Mouse (Mus musculus) spleen, adult 2 months (tissue): Measurements from ENCODE around the gene Gm14180. TPM values are rescaled to one million over a fixed set of nuclear protein-coding genes. Genes with fewer than 3 reads are reported as not detected.
"Not testable (repeated sequence)": the region's sequence is repeated elsewhere in the genome, so short reads cannot be mapped to it uniquely, and the experiment has no call there.

Experiments
- DNase-seq, 2 experiments: peaks; one replicate each; pipeline versions ENCODE4 v3.0.0 to v3.0.0-alpha.2; 2012 to 2021; ENCODE audit warnings: low spot score in 2 of 2, low read depth in 1 of 2
- H3K27ac ChIP-seq: fragments of 200-500 bp; 2 replicates; pipeline ENCODE4 v1.5.1; 2012; ENCODE audit warnings: low read length, inconsistent platforms; ENCODE audit not compliant: insufficient read depth
- H3K27me3 ChIP-seq: fragments of 200-500 bp; 2 replicates; pipeline ENCODE4 v1.6.1; 2012; ENCODE audit warnings: mild to moderate bottlenecking, moderate library complexity, low read length, inconsistent platforms; ENCODE audit not compliant: control insufficient read depth, insufficient read depth
- H3K36me3 ChIP-seq: fragments of 200-500 bp; 2 replicates; pipeline ENCODE4 v1.6.1; 2012; ENCODE audit warnings: mild to moderate bottlenecking, low read length, inconsistent platforms; ENCODE audit not compliant: control insufficient read depth, insufficient read depth
- H3K4me1 ChIP-seq: fragments of 200-500 bp; 2 replicates; pipeline ENCODE4 v1.6.1; 2011; ENCODE audit warnings: inconsistent platforms; ENCODE audit not compliant: control insufficient read depth, insufficient read depth, insufficient read length
- H3K4me3 ChIP-seq: fragments of 200-500 bp; 2 replicates; pipeline ENCODE4 v1.5.1; 2011; ENCODE audit warnings: mild to moderate bottlenecking, inconsistent platforms; ENCODE audit not compliant: insufficient read depth, insufficient read length; ENCODE audit errors: extremely low read depth
- CTCF ChIP-seq: fragments of 200-500 bp; IDR thresholded peaks from 2 replicates; pipeline ENCODE4 v1.5.1; 2011; ENCODE audit warnings: mild to moderate bottlenecking, inconsistent platforms; ENCODE audit not compliant: insufficient read depth, insufficient read length, insufficient replicate concordance; ENCODE audit errors: extremely low read depth
- POLR2A ChIP-seq: fragments of 200-500 bp; IDR thresholded peaks from 2 replicates; pipeline ENCODE4 v1.6.1; 2011; ENCODE audit warnings: low read depth, low read length, inconsistent platforms
- WGBS: fragments of 180-500 bp; shearing (Covaris S2); methylation state at CpG from one replicate; pipeline ENCODE4 v1.1.7; 2018; 5-methylcytosine and 5-hydroxymethylcytosine counted together
- polyA plus RNA-seq: library from polyadenylated mRNA; depleted of rRNA; stranded (reverse); fragments of >200 nt; gene quantifications from 2 replicates; pipeline ENCODE4 v1.2.3, GENCODE M21; 2012; rRNA removed

Gene Gm14180
- not detected in 2 replicates for polyA plus RNA-seq

- H3K4me1 ChIP-seq = no peaks in the 10 kb centered on the region
- H3K27ac ChIP-seq = no peak within 1 kb of the TSS
- H3K36me3 ChIP-seq = no peaks in the 10 kb centered on the region
- no peaks in the 10 kb centered on the region for H3K27me3 ChIP-seq
- TF ChIP-seq CTCF (no peak), POLR2A (no peak)
- WGBS = 59% methylated on average over 2 of the region's 2 CpGs
- no peak within 1 kb of the TSS for H3K4me3 ChIP-seq
- no peak for DNase-seq
Observed at GRCm38 (mm10) chr11:99734190-99734589, at the start of gene Gm14180. Gm14180 (minus strand) TSS chr11:99734290.

- H3K27ac ChIP-seq = no peak within 1 kb of the TSS
- H3K36me3 ChIP-seq = no peaks in the 10 kb centered on the region
- DNase-seq = no peak
- 89% methylated on average over 2 of the region's 2 CpGs for WGBS
- no peak for TF ChIP-seq POLR2A
- TF ChIP-seq CTCF = no peak
- H3K4me1 ChIP-seq = no peaks in the 10 kb centered on the region
- no peak within 1 kb of the TSS for H3K4me3 ChIP-seq
- H3K27me3 ChIP-seq = no peaks in the 10 kb centered on the region
Observed at GRCm38 (mm10) chr11:99780604-99781003, 46.5 kb upstream of the Gm14180 start, which contains the start of gene Krtap4-8. Krtap4-8 (minus strand) TSS chr11:99780704.

GRCm38 (mm10) chr11:99778401-99778800 lies 44.3 kb upstream of the Gm14180 start:
- WGBS = 79% methylated on average over 7 of the region's 7 CpGs
- TF ChIP-seq CTCF (no peak), POLR2A (no peak)

GRCm38 (mm10) chr11:99772813-99773212 lies 38.7 kb upstream of the Gm14180 start, which contains the start of gene Gm11595:
Gm11595 (minus strand) TSS chr11:99772913.
- not testable (repeated sequence) for H3K4me3 ChIP-seq, H3K27me3 ChIP-seq, H3K36me3 ChIP-seq, H3K4me1 ChIP-seq, DNase-seq, H3K27ac ChIP-seq

More at GRCm38 (mm10) chr11:99778401-99778800, 44.3 kb upstream of the Gm14180 start:
- Histone ChIP-seq H3K27ac (no peak overlapping the region), H3K36me3 (no peaks in the 10 kb centered on the region), H3K4me1 (no peaks in the 10 kb centered on the region), H3K4me3 (no peak overlapping the region), H3K27me3 (no peaks in the 10 kb centered on the region)
- DNase-seq = no peak

GRCm38 (mm10) chr11:99768410-99768809 lies 34.3 kb upstream of the Gm14180 start:
- no peak overlapping the region for H3K4me3 ChIP-seq
- TF ChIP-seq CTCF (no peak), POLR2A (no peak)
- H3K4me1 ChIP-seq = no peaks in the 10 kb centered on the region
- H3K27me3 ChIP-seq = no peaks in the 10 kb centered on the region
- DNase-seq = no peak
- no peaks in the 10 kb centered on the region for H3K36me3 ChIP-seq
- no peak overlapping the region for H3K27ac ChIP-seq
- WGBS = 77% methylated on average over 2 of the region's 2 CpGs

GRCm38 (mm10) chr11:99758877-99759276 lies 24.8 kb upstream of the Gm14180 start:
- no peaks in the 10 kb centered on the region for H3K4me1 ChIP-seq
- H3K27me3 ChIP-seq = no peaks in the 10 kb centered on the region
- H3K4me3 ChIP-seq = no peak overlapping the region
- H3K36me3 ChIP-seq = no peaks in the 10 kb centered on the region
- no peak for TF ChIP-seq POLR2A
- TF ChIP-seq CTCF = no peak
- WGBS = 87% methylated on average over 1 of the region's 1 CpGs
- DNase-seq = no peak
- H3K27ac ChIP-seq = no peak overlapping the region

- Histone ChIP-seq H3K36me3 (no peaks in the 10 kb centered on the region), H3K27me3 (no peaks in the 10 kb centered on the region), H3K27ac (no peak overlapping the region), H3K4me1 (no peaks in the 10 kb centered on the region), H3K4me3 (no peak overlapping the region)
- no peak for TF ChIP-seq POLR2A
- TF ChIP-seq CTCF = no peak
- WGBS = 77% methylated on average over 3 of the region's 3 CpGs
- no peak for DNase-seq
Observed at GRCm38 (mm10) chr11:99743985-99744384, 9.9 kb upstream of the Gm14180 start.
